ENCODE assay signal across 25 mouse cellular contexts in genomic region chr2:27095178-27095577, GRCm38 (mm10). TPM values are rescaled to one million over a fixed set of nuclear protein-coding genes. Genes with fewer than 3 reads are reported as not detected.
"Had no signal": no experiment of that assay in that cellular context is flagged by ENCODE, and none has a peak within 500 bp of the region (broad histone marks: within the 10 kb centered on the region; RNA-seq: fewer than 3 reads in every experiment).

No protein-coding gene starts in this region.

- H3K4me3 ChIP-seq: kidney, embryonic 15.5 days; limb, embryonic 10.5 days; limb, embryonic 13.5 days; liver, embryonic 12.5 days; liver, embryonic 15.5 days; neural tube, embryonic 12.5 days had no signal

- H3K9ac ChIP-seq: kidney, embryonic 15.5 days; limb, embryonic 13.5 days; liver, embryonic 12.5 days; liver, embryonic 15.5 days; neural tube, embryonic 12.5 days had no signal

- H3K27me3 ChIP-seq: limb, embryonic 13.5 days; liver, embryonic 15.5 days; neural tube, embryonic 12.5 days had no signal

- H3K4me1 ChIP-seq: liver, embryonic 15.5 days had no signal

- H3K9me3 ChIP-seq: kidney, embryonic 15.5 days; limb, embryonic 10.5 days; limb, embryonic 13.5 days; liver, embryonic 12.5 days; liver, embryonic 15.5 days; neural tube, embryonic 12.5 days had no signal

- ATAC-seq: liver, embryonic 12.5 days had no signal

- H3K36me3 ChIP-seq: kidney, embryonic 15.5 days; liver, embryonic 12.5 days; liver, embryonic 15.5 days; neural tube, embryonic 12.5 days had no signal

- H3K4me2 ChIP-seq: kidney, embryonic 15.5 days; limb, embryonic 13.5 days; liver, embryonic 12.5 days; liver, embryonic 15.5 days; midbrain, embryonic 11.5 days; neural tube, embryonic 12.5 days had no signal

- DNase-seq: kidney, adult 8-10 months; kidney, postnatal 10 days; kidney, postnatal 36 days; layer of hippocampus, postnatal 36 days; liver; lung, adult 18-20 months; lung, postnatal 10 days; lung, postnatal 4 days; midbrain, embryonic 14.5 days; thymus, adult 18-20 months; thymus, postnatal 36 days had no signal

- H3K27ac ChIP-seq: kidney, embryonic 15.5 days; limb, embryonic 10.5 days; limb, embryonic 13.5 days; liver, embryonic 12.5 days; liver, embryonic 15.5 days; neural tube, embryonic 12.5 days had no signal

RNA-seq across cellular contexts. Expression of gene Adamtsl2, which starts 16.0 kb away (rescaled TPM):
- total RNA-seq: megakaryocyte progenitor cell, adult 5-6 weeks; megakaryocyte-erythroid progenitor cell, adult 5-6 weeks; neutrophil, adult 5-6 weeks had no signal

RNA-seq across cellular contexts. Expression of gene Mymk, which starts 23.2 kb away (rescaled TPM):
- total RNA-seq: megakaryocyte progenitor cell, adult 5-6 weeks; megakaryocyte-erythroid progenitor cell, adult 5-6 weeks; neutrophil, adult 5-6 weeks had no signal
- polyA plus RNA-seq: midbrain, embryonic 11.5 days; midbrain, embryonic 14.5 days; small intestine, adult 2 months; testis, adult 2 months; urinary bladder, adult 2 months had no signal

RNA-seq across cellular contexts. Expression of gene Fam163b, which starts 47.1 kb away (rescaled TPM):
- total RNA-seq: megakaryocyte progenitor cell, adult 5-6 weeks; megakaryocyte-erythroid progenitor cell, adult 5-6 weeks; neutrophil, adult 5-6 weeks had no signal
- polyA plus RNA-seq: liver, embryonic 15.5 days; spleen, adult 2 months had no signal
